Mouse (Mus musculus): Measurements from ENCODE around the gene Podnl1. TPM values are rescaled to one million over a fixed set of nuclear protein-coding genes. Genes with fewer than 3 reads are reported as not detected.

Podnl1 gene
- polyA plus RNA-seq, 1 experiment from 2014 or later = 0.20 TPM

- H3K36me3 ChIP-seq (ENCODE audit: control insufficient read depth, insufficient read depth, low read length) = peaks cover 60% of the 10 kb centered on the region
- WGBS = 69% methylated on average over 9 of the region's 9 CpGs
Observed at GRCm38 (mm10) chr8:84089277-84089676, 36.5 kb upstream of the Podnl1 start.

GRCm38 (mm10) chr8:84090585-84090984, 35.2 kb upstream of the Podnl1 start:
- no peak for ATAC-seq (ENCODE audit: insufficient number of reproducible peaks, insufficient read depth, low FRiP score, low read depth)
- Histone ChIP-seq H3K4me1 (ENCODE audit: control insufficient read depth, insufficient read depth, low read length) (no peaks in the 10 kb centered on the region), H3K4me3 (ENCODE audit: low read depth, low read length) (no peak overlapping the region), H3K27ac (ENCODE audit: low read length) (no peak overlapping the region), H3K9ac (replicated peaks; ENCODE audit: low read depth, low read length) (no peak overlapping the region), H3K36me3 (ENCODE audit: control insufficient read depth, insufficient read depth, low read length) (peaks cover 69% of the 10 kb centered on the region), H3K27me3 (ENCODE audit: control insufficient read depth, insufficient read depth, low read length) (no peaks in the 10 kb centered on the region), H3K9me3 (ENCODE audit: control insufficient read depth, low read depth, low read length) (no peaks in the 10 kb centered on the region), H3K4me2 (replicated peaks; ENCODE audit: low read depth, low read length) (no peak overlapping the region)
- WGBS = 90% methylated on average over 8 of the region's 8 CpGs

More at GRCm38 (mm10) chr8:84089277-84089676, 36.5 kb upstream of the Podnl1 start:
- H3K4me3 ChIP-seq (ENCODE audit: low read depth, low read length) = no peak overlapping the region
- no peak overlapping the region for H3K9ac ChIP-seq (replicated peaks; ENCODE audit: low read depth, low read length)
- no peak for ATAC-seq (ENCODE audit: insufficient number of reproducible peaks, insufficient read depth, low FRiP score, low read depth)
- no peak overlapping the region for H3K27ac ChIP-seq (ENCODE audit: low read length)
- H3K9me3 ChIP-seq (ENCODE audit: control insufficient read depth, low read depth, low read length) = no peaks in the 10 kb centered on the region
- no peaks in the 10 kb centered on the region for H3K4me1 ChIP-seq (ENCODE audit: control insufficient read depth, insufficient read depth, low read length)
- H3K27me3 ChIP-seq (ENCODE audit: control insufficient read depth, insufficient read depth, low read length) = no peaks in the 10 kb centered on the region
- H3K4me2 ChIP-seq (replicated peaks; ENCODE audit: low read depth, low read length) = no peak overlapping the region

GRCm38 (mm10) chr8:84096061-84096460, 29.7 kb upstream of the Podnl1 start:
- Histone ChIP-seq H3K36me3 (ENCODE audit: control insufficient read depth, insufficient read depth, low read length) (peaks cover 63% of the 10 kb centered on the region), H3K4me3 (ENCODE audit: low read depth, low read length) (no peak overlapping the region), H3K27ac (ENCODE audit: low read length) (no peak overlapping the region), H3K9me3 (ENCODE audit: control insufficient read depth, low read depth, low read length) (no peaks in the 10 kb centered on the region), H3K4me2 (replicated peaks; ENCODE audit: low read depth, low read length) (no peak overlapping the region), H3K9ac (replicated peaks; ENCODE audit: low read depth, low read length) (no peak overlapping the region), H3K4me1 (ENCODE audit: control insufficient read depth, insufficient read depth, low read length) (no peaks in the 10 kb centered on the region), H3K27me3 (ENCODE audit: control insufficient read depth, insufficient read depth, low read length) (no peaks in the 10 kb centered on the region)
- ATAC-seq (ENCODE audit: insufficient number of reproducible peaks, insufficient read depth, low FRiP score, low read depth) = no peak
- 65% methylated on average over 8 of the region's 8 CpGs for WGBS

DNA sequence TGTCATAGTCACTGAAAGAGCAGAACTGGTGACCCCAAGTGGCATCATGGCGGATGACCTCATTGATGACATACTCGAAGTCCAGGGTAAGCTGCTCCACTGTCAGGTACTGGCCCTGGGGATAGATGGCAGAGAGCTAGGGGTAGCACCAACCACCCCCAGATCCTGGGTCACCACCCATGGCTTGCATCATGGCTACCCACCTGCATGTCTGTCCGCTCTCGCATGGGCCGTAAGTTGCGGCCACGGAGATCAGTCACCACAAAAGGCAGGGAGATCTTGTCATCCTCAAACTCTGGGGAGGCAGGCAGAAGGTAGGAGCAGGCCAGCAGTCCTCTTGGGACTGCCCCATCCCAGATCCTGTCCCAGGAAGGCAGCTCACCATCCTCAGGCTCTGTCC, 27.4 kb upstream of the Podnl1 start:
- Histone ChIP-seq H3K4me1 (ENCODE audit: control insufficient read depth, insufficient read depth, low read length) (peaks cover 8% of the 10 kb centered on the region), H3K4me3 (ENCODE audit: low read depth, low read length) (no peak overlapping the region), H3K9ac (replicated peaks; ENCODE audit: low read depth, low read length) (no peak overlapping the region), H3K27me3 (ENCODE audit: control insufficient read depth, insufficient read depth, low read length) (no peaks in the 10 kb centered on the region), H3K27ac (ENCODE audit: low read length) (no peak overlapping the region), H3K4me2 (replicated peaks; ENCODE audit: low read depth, low read length) (no peak overlapping the region), H3K9me3 (ENCODE audit: control insufficient read depth, low read depth, low read length) (no peaks in the 10 kb centered on the region), H3K36me3 (ENCODE audit: control insufficient read depth, insufficient read depth, low read length) (peaks cover 63% of the 10 kb centered on the region)
- ATAC-seq (ENCODE audit: insufficient number of reproducible peaks, insufficient read depth, low FRiP score, low read depth) = no peak
- WGBS = 96% methylated on average over 7 of the region's 7 CpGs

- no peak for ATAC-seq (ENCODE audit: insufficient number of reproducible peaks, insufficient read depth, low FRiP score, low read depth)
- H3K27ac ChIP-seq (ENCODE audit: low read length) = no peak overlapping the region
- H3K4me1 ChIP-seq (ENCODE audit: control insufficient read depth, insufficient read depth, low read length) = peaks cover 15% of the 10 kb centered on the region
- H3K4me2 ChIP-seq (replicated peaks; ENCODE audit: low read depth, low read length) = no peak overlapping the region
- WGBS = 93% methylated on average over 25 of the region's 25 CpGs
- H3K27me3 ChIP-seq (ENCODE audit: control insufficient read depth, insufficient read depth, low read length) = no peaks in the 10 kb centered on the region
- no peaks in the 10 kb centered on the region for H3K9me3 ChIP-seq (ENCODE audit: control insufficient read depth, low read depth, low read length)
- peaks cover 37% of the 10 kb centered on the region for H3K36me3 ChIP-seq (ENCODE audit: control insufficient read depth, insufficient read depth, low read length)
- H3K9ac ChIP-seq (replicated peaks; ENCODE audit: low read depth, low read length) = no peak overlapping the region
- no peak overlapping the region for H3K4me3 ChIP-seq (ENCODE audit: low read depth, low read length)
Observed at GRCm38 (mm10) chr8:84101476-84102270, 24.1 kb upstream of the Podnl1 start.

DNA sequence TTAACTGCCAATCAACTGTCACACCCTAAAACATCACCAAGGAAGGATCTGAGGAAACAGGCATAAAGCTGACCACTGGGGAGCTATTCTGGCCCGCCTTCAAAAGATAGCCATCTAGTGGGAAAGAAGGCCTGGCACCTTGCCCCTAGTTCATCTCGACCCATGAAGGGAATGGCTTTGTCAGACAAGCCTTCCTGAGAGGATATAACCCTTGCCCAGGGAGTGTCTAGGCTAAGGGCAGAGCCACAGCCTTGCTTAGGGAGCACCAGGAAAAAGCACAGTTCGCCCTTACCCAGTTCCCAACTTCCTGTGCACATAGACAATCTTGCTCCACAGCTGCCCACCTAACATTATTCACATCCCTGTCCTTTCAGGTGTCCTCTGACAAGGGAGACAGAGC, 22.2 kb upstream of the Podnl1 start:
- 51% methylated on average over 3 of the region's 3 CpGs for WGBS
- no peaks in the 10 kb centered on the region for H3K9me3 ChIP-seq (ENCODE audit: control insufficient read depth, low read depth, low read length)
- H3K4me1 ChIP-seq (ENCODE audit: control insufficient read depth, insufficient read depth, low read length) = peaks cover 15% of the 10 kb centered on the region
- peak overlapping the region; percentile 68 for H3K4me2 ChIP-seq (replicated peaks; ENCODE audit: low read depth, low read length)
- peak overlapping the region; percentile 59 for H3K4me3 ChIP-seq (ENCODE audit: low read depth, low read length)
- H3K27ac ChIP-seq (ENCODE audit: low read length) = no peak overlapping the region
- H3K27me3 ChIP-seq (ENCODE audit: control insufficient read depth, insufficient read depth, low read length) = no peaks in the 10 kb centered on the region
- H3K36me3 ChIP-seq (ENCODE audit: control insufficient read depth, insufficient read depth, low read length) = peaks cover 18% of the 10 kb centered on the region
- no peak for ATAC-seq (ENCODE audit: insufficient number of reproducible peaks, insufficient read depth, low FRiP score, low read depth)
- peak overlapping the region; percentile 60 for H3K9ac ChIP-seq (replicated peaks; ENCODE audit: low read depth, low read length)

GRCm38 (mm10) chr8:84104221-84104620, 21.6 kb upstream of the Podnl1 start:
- 0% methylated on average over 15 of the region's 29 CpGs for WGBS
- Histone ChIP-seq H3K9me3 (ENCODE audit: control insufficient read depth, low read depth, low read length) (no peaks in the 10 kb centered on the region), H3K27me3 (ENCODE audit: control insufficient read depth, insufficient read depth, low read length) (no peaks in the 10 kb centered on the region), H3K36me3 (ENCODE audit: control insufficient read depth, insufficient read depth, low read length) (peaks cover 13% of the 10 kb centered on the region), H3K27ac (ENCODE audit: low read length) (peak overlapping the region; percentile 80), H3K4me2 (replicated peaks; ENCODE audit: low read depth, low read length) (peak overlapping the region; percentile 68), H3K4me3 (ENCODE audit: low read depth, low read length) (peak overlapping the region; percentile 59), H3K4me1 (ENCODE audit: control insufficient read depth, insufficient read depth, low read length) (peaks cover 15% of the 10 kb centered on the region), H3K9ac (replicated peaks; ENCODE audit: low read depth, low read length) (peak overlapping the region; percentile 60)
- peak; percentile 74 for ATAC-seq (ENCODE audit: insufficient number of reproducible peaks, insufficient read depth, low FRiP score, low read depth)

DNA sequence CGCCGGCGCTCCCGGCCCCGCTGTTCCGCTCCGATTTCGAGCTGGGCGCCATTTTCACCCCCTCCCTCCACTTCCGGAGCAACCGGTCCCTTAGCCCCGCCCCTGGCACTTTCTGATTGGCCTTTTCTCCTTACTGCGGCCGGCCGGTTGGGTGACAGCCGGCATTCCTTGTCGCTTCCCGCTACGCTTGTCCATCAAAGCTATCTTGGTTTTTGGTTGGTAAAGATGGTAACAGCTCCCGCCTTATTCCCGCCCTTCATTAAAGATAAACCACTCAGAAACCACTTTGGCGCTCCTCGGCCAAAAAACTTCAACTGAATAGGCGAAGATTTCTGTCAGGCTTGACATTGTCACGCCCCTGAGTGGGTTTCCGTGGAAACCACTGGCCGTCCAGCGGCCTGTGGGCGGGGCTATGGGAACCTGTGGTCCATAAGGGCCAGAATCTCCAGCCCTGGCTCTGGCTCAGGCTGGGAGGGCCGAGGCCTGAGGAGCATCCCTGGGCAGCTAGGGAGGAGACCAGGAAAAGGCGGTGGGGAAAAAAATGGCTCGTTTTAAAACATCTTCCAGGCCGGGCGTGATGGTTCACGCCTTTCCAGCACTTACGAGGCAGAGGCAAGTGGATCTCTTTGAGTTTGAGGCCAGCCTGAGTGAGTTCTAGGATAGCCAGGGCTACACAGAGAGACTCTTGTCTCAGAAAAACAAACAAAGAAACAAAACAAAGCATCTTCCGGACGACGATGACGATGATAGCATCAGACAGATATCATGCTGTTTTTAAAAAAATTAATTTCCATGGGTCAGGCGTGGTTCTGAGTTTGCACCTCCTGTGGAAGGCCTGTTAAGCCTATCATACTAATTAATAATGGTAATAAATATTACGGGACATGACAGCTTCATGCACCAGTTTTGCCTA, 20.8 kb upstream of the Podnl1 start, which contains the start of gene Dcaf15:
Dcaf15 (minus strand) TSS at position 72 of the 913 bp plus-strand sequence.
- Histone ChIP-seq H3K4me3 (ENCODE audit: low read depth, low read length) (peak within 1 kb of the TSS; percentile 59), H3K4me1 (ENCODE audit: control insufficient read depth, insufficient read depth, low read length) (peaks cover 15% of the 10 kb centered on the region), H3K27ac (ENCODE audit: low read length) (peak within 1 kb of the TSS; percentile 80), H3K36me3 (ENCODE audit: control insufficient read depth, insufficient read depth, low read length) (peaks cover 13% of the 10 kb centered on the region), H3K27me3 (ENCODE audit: control insufficient read depth, insufficient read depth, low read length) (no peaks in the 10 kb centered on the region), H3K9me3 (ENCODE audit: control insufficient read depth, low read depth, low read length) (no peaks in the 10 kb centered on the region), H3K9ac (replicated peaks; ENCODE audit: low read depth, low read length) (peak within 1 kb of the TSS; percentile 60), H3K4me2 (replicated peaks; ENCODE audit: low read depth, low read length) (peak within 1 kb of the TSS; percentile 68)
- ATAC-seq (ENCODE audit: insufficient number of reproducible peaks, insufficient read depth, low FRiP score, low read depth) = peak; percentile 94
- WGBS = 7% methylated on average over 42 of the region's 42 CpGs

Measured in stomach, embryonic 14.5 days (tissue).